15 mouse cellular contexts compared by ENCODE assay signal in genomic region chr12:82209753-82210152, GRCm38 (mm10).
"Had no signal": no experiment of that assay in that cellular context is flagged by ENCODE, and none has a peak within 500 bp of the region (broad histone marks: within the 10 kb centered on the region; RNA-seq: fewer than 3 reads in every experiment).

No protein-coding gene starts in this region.

- H3K27me3 ChIP-seq: limb, embryonic 12.5 days; liver, embryonic 15.5 days; midbrain, embryonic 13.5 days; neural tube, embryonic 12.5 days; stomach, embryonic 15.5 days had no signal

- H3K9me3 ChIP-seq: liver, embryonic 15.5 days; midbrain, embryonic 13.5 days; neural tube, embryonic 12.5 days; stomach, embryonic 15.5 days had no signal

- H3K4me2 ChIP-seq: limb, embryonic 12.5 days; liver, embryonic 15.5 days; midbrain, embryonic 13.5 days; neural tube, embryonic 12.5 days; stomach, embryonic 15.5 days had no signal

- H3K4me3 ChIP-seq: limb, embryonic 12.5 days; liver, embryonic 15.5 days; midbrain, embryonic 13.5 days; neural tube, embryonic 12.5 days; stomach, embryonic 15.5 days had no signal

- H3K9ac ChIP-seq: limb, embryonic 12.5 days; liver, embryonic 15.5 days; midbrain, embryonic 13.5 days; neural tube, embryonic 12.5 days; stomach, embryonic 15.5 days had no signal

- ATAC-seq: midbrain, embryonic 13.5 days had no signal

- H3K27ac ChIP-seq: limb, embryonic 12.5 days; liver, embryonic 15.5 days; macrophage; midbrain, embryonic 13.5 days; neural tube, embryonic 12.5 days; stomach, embryonic 15.5 days had no signal

- H3K4me1 ChIP-seq: liver, embryonic 15.5 days; midbrain, embryonic 13.5 days; neural tube, embryonic 12.5 days; stomach, embryonic 15.5 days had no signal

- DNase-seq: kidney, adult 11 months; kidney, postnatal 10 days; liver; lung, adult 2 months; lung, postnatal 14 days; right cerebral cortex, postnatal 4 days; spleen, adult 18-20 months; thymus, adult 2 months; thymus, postnatal 25 days had no signal

- H3K36me3 ChIP-seq: limb, embryonic 12.5 days; liver, embryonic 15.5 days; neural tube, embryonic 12.5 days had no signal
